Mouse (Mus musculus): ENCODE results near the gene Olfr1049.
"Not testable (repeated sequence)": the region's sequence is repeated elsewhere in the genome, so short reads cannot be mapped to it uniquely, and the experiment has no call there.

The Olfr1049 gene

DNA sequence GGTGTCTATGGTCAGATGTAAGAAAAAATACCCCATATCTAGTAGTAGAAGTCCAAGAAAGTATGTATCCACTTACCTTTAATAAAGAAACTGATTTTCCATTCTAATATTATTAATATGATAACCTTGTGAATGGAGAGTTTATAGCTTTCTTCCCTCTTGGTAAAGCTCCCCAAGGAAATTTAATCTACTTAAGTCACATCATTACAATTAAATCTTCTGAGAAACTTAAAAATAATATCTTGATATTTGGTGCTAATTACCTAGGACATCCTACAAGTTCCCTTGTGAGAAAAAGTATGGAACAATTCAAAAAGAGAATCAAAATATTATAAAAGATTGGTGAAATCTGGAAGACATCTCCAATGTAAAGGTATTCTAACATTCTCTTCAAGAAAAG, at the start of gene Olfr1049:
Gene Olfr1049, minus strand, starts transcription at position 101 of the 400 bp plus-strand sequence.
- DNase-seq: not testable (repeated sequence)

DNA sequence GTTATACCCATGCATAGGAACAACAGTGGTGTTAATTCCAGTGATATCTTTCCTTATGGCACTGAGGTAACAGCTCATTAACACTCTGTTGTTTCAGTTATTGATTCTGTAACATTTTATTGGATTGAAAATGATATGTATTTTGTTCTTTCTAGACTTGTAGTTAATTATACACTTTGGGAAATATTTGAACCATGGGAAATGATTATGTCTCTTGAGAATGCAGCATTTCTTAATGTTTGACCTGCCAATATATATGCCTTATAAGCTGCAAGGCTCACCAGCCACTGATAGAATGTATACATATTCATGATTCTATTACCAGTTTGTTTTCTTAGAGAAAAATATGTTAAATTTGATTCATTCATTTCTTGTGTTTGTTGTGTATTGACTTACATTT, 34.0 kb upstream of the Olfr1049 start, which contains the start of gene Olfr1052:
Gene Olfr1052, plus strand, starts transcription at position 301 of the 400 bp plus-strand sequence.
- no peak for DNase-seq

DNA sequence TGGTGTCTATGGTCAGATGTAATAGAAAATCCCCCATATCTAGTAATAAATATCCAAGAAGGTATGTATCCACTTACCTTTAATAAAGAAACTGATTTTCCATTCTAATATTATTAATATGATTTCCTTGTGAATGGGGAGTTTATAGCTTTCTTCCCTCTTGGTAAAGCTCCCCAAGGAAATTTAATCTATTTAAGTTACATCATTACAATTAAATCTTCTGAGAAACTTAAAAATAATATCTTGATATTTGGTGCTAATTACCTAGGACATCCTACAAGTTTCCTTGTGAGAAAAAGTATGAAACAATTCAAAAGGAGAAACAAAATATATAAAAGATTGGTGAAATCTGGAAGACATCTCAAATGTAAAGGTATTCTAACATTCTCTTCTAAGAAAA, 20.9 kb upstream of the Olfr1049 start, which contains the start of gene Olfr1051:
Gene Olfr1051, minus strand, starts transcription at position 101 of the 400 bp plus-strand sequence.
- DNase-seq: not testable (repeated sequence)

DNA sequence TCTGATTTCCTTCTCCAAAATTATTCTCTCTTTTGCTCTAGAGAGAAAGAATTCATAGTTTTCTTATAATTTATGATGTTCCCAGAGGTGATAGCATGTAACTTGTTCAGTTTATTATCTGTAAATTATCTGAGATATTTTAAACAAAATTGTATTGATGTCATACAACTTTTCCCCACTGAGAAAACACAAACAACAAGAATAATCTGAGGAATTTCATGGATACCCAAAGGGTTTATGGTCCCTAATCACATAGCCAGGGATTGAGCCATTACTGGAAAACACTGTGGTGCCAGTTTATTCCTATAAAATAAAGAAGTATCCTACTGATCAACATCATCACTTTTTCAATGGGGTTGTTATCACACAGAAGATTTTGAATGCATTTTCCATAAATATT, 17.9 kb downstream of the Olfr1049 start, which contains the start of gene Olfr1048:
Gene Olfr1048, minus strand, starts transcription at position 101 of the 400 bp plus-strand sequence.
- no peak for DNase-seq

DNA sequence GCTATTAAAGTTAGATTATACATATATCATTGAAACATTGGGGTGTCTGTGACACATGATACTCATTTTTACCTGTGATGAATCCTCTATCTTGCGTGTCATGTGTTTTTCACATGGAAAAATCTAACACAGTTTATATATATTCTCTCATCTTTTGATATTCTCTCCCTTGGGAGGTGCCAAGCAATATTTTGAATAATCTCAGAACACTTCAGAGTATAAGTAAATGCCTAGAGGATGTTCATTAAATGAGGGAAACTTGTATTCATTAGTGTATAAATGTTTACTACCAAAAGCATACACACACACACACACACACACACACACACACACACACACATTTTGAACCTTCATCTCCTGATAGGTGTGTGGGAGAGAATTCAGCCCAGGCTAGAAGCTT, 26.8 kb downstream of the Olfr1049 start, which contains the start of gene Olfr1047:
Gene Olfr1047, minus strand, starts transcription at position 101 of the 400 bp plus-strand sequence.
- no peak for DNase-seq

DNA sequence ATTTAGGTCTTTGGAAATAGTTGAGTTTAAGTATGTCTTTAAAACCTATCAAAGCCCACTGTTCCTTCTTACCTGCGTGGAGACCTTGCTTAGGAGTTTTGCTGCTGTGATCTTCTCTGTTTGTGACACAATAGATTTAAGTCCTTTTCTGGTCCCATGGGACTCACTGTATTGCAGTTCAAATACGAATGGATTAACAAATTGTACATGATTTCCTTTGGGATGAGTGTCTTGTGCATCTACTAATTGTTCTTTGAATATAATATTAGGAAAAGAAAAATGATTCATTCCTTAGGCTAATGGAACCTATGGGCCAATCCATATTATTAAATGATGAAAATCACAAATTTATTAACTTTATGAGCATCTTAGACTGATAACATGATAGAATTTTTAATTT, 38.9 kb downstream of the Olfr1049 start, which contains the start of gene Olfr1046:
Gene Olfr1046, minus strand, starts transcription at position 101 of the 400 bp plus-strand sequence.
- no peak for DNase-seq
